Mouse (Mus musculus) retina, postnatal 1 day (tissue): ENCODE results near the gene 2610507B11Rik.

Source experiments
- DNase-seq: peaks from one replicate; pipeline ENCODE4 v3.0.0-alpha.2; 2012

Gene 2610507B11Rik

DNA sequence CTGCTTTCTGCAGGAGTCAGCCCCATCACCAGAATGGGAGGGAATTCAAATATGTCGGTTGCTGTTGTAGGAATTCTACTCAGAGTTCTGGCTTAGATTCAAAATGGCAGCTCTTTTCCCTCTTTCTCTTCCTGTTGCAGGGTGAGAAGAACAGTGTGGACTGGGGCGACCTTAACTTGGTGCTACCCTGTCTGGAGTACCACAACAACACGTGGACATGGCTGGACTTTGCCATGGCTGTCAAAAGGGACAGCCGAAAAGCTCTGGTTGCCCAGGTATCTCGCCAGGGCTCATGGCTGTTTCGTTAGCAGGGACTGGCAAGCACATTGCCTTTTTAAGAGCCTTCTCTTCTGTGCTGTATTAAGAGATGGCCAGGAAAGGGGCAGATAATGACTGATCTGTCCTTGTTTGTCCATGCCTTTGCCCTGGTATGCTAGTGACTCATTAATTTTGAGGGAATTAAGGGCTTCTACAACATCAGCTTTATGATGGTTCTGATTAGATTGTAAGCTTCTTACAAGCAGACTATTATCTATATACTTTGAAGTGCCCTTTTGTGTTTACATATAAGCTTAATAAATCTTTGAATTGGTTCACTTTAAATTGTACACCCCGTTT lies 27.7 kb downstream of the 2610507B11Rik start:
- DNase-seq, result no peak

DNA sequence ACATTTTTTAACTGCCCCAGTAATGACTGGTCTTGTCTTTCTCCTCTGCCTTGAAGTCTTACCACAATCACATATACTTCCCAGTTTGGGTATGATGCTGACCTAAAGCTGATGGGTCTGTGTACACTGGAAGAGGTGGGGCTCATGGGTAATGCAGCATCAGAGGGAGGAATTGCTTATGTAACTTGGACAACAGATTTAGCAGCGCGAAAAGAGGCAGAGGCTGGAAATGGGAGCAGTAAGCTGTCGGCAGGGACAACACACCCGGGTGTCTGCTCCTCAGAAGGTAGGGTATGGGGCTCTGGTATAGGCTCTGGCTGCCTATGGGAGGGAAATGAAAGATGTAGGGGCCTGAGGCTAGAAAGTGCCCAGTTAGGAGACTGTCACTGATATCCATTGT lies 29.1 kb downstream of the 2610507B11Rik start, which contains the start of gene BC030499:
Gene BC030499, plus strand, starts transcription at position 188 of the 400 bp plus-strand sequence.
- no peak for DNase-seq

DNA sequence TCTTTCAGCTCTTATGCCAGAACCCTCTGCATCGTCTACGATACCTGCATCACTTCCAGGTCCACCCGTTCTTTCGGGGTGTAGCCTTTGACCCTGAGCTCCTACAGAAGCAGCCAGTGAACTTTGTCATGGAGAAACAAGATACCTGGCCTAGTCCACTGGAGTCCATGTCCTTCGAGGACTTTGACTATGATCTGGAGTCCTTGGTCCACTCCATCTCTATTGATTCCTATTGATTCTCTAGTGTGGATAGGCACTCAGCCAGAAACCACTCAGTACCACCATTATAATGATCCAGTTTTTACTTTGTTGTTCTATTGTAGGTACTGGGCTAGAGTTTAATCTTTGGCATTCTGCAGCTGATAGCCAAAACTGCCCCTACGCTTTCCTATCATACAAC lies 33.0 kb downstream of the 2610507B11Rik start:
- DNase-seq, result no peak

DNA sequence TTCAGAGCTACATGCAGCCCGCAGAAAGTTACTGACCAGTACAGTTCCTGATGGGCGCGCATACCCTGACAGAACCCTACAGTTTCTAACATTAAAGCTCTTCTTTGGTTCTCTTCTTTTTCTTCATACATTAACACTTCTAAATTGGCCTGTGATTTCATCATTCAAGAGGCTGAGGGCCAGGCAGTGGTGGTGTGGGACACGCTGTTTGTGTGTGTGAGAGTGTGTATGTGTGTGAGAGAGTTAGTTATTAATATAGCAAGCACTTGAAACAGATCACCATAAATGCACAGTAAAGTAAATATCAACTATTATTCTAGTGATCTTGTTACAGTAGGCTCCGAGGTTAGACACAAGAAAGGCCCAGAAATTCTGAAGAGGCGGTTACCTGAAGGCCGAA lies 39.4 kb downstream of the 2610507B11Rik start:
- no peak for DNase-seq

DNA sequence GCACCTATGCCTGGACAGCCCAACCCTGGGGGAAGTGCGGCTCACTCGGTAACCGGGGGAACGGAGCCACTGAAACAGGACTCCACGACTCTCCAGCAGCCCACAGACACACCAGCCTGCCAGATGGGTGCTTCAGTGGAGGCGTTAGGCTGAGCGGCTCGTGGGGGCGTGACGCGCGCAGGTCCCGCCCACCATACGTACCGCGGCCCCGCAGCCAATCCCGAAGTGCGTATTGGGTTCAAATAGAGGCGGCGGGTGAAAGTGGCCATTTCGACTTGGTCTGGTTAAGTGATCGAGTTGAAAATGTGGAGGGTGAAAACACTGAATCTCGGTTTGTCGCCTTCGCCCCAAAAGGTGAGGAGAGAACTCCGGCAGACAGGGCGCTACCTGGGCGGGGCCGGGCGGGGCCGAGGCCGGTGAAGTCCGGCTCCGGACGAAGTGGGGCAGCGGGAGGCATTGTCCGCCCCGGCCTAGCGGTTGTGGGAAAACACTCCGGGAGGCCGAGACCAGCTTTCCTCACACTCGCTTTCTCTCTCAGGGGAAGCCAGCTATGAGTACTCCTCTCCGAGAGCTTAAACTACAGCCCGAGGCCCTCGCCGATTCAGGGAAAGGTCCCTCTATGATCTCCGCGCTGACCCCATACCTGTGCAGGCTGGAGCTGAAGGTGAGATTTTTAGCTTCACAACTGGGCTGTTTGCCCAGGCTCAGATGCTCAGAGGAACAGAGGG lies 40.0 kb downstream of the 2610507B11Rik start, which contains the start of gene Spag5:
Gene Spag5, plus strand, starts transcription at position 173 of the 728 bp plus-strand sequence.
- peak; percentile 94 for DNase-seq

DNA sequence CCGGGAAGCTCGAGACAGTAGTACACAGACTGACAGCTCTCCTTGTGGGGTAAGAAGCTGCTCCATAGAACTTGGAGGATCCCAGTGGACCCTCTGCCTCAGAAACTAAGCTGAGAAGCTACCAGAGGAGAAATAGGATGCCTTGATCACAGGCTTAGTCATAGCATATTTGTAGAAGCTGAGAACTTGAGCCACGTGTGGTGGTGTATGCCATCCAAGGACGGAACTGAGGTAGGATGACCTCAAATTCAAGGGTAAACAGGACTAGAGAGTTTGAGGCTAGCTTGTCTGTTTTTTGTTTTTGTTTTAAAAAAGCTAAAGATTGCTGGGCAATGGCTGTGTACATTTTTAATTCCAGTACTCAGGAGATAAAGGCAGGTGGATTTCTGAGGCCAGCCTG lies 43.7 kb downstream of the 2610507B11Rik start:
- DNase-seq, result no peak

DNA sequence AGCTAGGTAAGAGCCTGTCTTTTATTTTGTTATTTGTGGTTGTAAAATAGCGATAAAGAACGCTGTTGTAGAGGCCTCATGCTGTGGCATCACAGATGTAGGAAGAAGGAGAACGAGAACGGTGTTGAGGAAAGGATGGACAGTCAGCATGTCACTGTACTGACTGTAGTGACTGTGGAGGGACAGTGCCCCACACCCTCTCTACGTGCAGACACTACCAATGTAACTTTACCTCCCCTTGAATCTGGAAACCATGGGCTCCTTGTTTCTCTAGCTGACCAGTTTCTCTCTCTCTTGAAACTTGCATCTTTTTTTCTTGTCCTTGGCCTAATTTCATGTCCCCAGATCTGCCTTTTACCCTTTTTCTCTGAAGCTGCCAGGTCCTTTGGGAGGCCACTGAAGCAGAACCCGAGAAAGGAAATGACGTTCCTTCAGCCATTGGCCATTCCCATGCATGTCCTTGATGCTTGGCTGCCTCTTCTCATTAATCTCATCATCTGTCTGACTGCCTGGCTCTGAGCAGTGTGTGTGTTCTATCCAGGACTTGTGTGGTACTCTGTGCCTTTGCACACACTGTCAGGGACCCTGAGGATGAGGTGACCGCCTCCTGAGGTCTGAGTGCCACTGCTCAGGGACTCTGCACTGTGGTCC lies 49.4 kb downstream of the 2610507B11Rik start:
- DNase-seq, result peak; percentile 68

DNA sequence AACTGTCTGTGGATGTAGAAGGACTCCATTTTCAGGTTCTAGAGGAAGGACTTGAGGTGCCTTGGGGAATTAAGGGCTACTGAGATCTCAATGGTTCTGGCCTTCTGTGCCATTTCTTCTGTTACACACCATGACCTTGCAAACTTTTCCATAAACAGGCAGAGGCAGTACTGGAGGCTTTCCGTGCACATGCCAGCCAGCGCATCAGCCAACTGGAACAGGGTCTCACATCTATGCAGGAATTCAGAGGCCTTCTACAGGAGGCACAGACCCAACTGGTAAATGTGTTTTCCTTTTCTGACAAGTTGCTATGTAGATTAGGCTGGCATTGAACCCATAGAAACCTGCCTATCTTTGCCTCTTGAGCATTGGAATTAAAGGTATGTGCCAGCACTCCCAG lies 52.1 kb downstream of the 2610507B11Rik start:
- no peak for DNase-seq

DNA sequence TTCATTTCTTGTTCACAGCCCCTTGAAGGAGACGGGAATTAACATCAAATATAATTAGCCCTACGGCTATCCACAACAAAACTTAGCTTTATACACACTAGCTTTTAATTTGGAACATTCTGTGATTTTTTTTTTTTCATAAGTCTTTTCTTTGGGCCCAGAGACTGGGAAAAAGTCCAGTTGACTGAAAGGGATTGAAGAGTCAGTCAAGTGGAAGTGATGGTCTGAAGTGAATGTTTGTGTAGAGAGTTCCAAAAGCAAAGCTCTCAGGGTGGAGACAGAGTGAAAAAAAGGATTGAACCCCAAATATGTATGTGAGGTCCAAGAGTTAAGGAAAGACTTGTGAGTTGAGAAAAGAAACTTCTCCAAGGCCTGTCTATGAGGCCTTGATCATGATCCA lies 56.9 kb downstream of the 2610507B11Rik start:
- DNase-seq, result no peak

DNA sequence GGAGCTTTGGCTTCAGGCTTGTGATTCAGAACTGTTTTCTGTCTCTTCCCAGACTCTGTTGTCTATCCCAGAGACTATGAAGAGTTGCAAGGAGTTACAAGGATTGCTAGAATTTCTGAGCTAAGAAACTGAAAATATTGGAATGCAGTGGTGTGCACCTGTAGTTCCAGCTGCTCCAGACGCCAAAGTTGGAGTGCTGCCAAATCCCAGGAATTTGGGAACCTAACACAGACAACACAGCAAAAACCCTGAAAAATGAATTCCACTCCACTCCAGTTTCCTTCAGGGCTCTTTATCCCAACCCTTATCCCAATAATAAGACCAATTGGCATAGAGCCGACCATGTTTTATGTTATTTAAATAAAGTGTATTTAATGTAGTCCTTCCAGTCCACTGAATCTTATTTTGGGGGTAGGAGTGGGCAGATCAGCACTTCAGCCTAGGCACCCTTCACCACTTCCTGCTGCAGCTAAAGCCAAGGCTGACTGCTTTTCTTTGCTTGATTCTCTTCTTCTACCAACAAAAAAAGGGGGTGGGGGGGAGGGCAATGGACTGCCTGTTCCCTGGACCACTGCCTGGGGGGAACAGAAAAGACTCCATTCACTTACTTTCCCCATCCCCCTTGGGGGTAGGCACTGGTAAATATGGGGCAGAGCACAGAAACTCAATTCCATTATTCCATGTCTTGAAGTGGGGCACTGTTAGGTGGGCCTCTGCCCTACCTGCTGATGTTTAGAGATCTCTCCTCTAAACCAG lies 60.7 kb downstream of the 2610507B11Rik start:
- no peak for DNase-seq

DNA sequence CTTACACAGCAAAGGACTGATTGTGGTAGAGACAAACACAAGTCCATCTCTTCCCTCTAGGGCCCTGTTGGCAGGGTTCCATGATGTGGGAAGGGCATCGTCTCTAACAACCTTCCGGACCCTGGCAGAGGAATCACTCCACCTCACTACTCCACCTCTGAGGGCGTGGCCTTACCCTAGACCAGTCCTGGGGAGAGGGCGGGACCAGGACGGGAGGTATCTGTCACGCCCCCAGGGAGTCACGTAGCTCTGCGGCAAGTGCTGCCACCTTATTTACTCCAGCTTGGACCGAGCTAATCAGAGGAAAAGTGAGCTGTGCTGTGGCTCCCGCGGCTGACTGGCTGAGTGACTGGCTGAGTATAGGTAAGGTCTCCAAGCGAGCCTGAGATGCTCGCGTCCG lies 61.3 kb downstream of the 2610507B11Rik start, which contains the start of gene Aldoc:
Gene Aldoc, plus strand, starts transcription at position 109 of the 400 bp plus-strand sequence.
- peak; percentile 83 for DNase-seq

DNA sequence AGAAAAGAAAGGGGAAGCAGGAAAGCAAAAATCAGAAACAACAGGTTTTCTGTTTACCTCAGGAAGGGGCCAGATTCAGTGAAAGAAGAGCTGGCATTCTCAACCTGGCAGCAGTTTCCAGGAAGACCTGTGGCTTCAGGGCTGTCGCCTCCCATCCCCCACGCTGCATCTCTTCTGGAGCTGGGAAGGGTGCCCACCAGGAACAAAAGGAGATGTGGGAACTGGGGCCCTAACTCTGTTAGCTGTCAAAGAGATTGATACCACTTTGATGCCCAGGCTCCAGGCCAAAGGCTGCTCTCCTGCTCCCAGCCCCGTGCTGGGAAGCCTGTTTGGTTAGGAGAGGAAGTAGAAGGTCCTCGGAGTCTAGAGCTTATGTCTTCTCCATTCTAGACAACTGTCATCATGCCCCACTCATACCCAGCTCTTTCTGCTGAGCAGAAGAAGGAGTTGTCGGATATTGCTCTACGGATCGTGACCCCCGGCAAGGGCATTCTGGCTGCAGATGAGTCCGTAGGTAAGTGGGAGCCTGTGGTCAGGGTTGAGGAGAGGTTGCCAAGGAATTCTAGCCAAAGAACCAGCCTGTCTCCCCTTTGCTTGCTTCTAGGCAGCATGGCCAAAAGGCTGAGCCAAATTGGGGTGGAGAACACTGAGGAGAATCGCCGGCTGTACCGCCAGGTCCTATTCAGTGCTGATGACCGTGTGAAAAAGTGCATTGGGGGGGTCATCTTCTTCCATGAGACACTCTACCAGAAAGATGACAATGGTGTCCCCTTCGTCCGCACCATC lies 62.6 kb downstream of the 2610507B11Rik start:
- DNase-seq, result no peak

DNA sequence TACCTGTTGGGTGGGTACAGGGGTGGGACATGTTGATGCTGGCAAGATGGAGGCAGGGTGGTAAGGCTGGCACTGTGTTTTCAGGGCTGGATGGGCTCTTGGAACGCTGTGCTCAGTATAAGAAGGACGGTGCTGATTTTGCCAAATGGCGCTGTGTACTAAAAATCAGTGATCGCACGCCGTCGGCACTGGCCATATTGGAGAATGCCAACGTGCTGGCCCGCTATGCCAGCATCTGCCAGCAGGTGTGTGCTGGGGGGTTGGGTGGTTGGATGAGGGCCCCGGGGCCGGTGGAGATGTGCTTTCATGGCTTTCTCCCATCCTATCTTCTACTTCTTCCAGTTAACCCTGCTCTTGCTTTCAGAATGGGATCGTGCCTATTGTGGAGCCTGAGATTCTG lies 63.4 kb downstream of the 2610507B11Rik start:
- DNase-seq, result no peak

DNA sequence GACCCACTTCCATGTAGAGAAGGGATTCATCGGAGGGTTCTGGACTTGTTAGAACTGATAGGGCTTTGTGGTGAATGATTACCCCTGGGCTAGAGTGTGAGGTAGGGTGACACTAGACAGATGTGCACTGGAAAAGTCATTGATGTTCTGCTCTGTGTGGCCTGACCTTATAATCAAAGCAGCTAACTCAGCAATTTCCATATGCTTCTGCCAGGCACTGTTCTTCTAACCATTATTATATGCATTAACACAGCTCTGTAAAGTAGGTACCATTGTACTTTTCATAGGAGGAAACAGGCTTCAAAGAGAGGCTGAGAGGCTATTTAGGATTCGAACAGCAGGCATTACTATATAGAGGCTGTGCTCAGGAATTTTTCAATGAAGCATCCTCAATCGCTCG lies 65.7 kb downstream of the 2610507B11Rik start:
- no peak for DNase-seq

DNA sequence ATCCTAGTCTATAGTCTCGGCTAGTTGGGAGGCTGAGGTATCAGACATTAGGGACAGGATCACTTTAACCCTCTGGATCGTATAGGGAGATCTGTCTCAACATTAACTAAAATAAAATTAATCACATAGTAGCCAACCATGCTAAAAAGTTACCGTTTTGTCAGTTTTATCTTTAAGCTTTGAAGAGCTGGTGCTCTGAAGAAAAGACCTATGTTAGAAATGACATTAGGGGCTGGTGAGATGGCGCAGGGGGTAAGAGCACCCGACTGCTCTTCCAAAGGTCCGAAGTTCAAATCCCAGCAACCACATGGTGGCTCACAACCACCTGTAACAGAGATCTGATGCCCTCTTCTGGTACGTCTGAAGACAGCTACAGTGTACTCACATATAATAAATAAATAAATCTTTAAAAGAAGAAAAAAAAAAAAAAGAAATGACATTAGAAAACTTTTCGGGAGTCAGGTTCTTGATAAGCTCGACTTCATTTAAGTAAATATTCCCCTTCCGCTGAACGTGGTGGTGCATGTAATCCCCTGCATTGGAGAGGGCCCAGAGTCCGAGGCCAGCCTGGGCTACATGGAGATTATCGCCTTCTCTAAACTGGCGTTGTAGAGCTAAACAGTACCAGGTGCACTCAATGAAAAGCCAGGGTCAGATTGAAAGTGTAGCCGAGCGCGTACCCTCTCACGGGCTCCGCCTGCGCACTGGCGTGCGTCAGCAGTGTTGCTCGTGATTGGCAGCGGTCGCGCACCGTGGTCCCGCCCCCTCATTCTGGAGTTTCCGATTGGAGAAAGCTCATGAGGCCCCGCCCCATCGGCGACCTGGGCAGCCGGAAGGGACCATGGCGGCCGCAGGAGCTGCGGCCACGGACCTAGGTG lies 66.3 kb downstream of the 2610507B11Rik start, which contains the start of gene Pigs:
Gene Pigs, plus strand, starts transcription at position 782 of the 878 bp plus-strand sequence.
- peak; percentile 96 for DNase-seq

DNA sequence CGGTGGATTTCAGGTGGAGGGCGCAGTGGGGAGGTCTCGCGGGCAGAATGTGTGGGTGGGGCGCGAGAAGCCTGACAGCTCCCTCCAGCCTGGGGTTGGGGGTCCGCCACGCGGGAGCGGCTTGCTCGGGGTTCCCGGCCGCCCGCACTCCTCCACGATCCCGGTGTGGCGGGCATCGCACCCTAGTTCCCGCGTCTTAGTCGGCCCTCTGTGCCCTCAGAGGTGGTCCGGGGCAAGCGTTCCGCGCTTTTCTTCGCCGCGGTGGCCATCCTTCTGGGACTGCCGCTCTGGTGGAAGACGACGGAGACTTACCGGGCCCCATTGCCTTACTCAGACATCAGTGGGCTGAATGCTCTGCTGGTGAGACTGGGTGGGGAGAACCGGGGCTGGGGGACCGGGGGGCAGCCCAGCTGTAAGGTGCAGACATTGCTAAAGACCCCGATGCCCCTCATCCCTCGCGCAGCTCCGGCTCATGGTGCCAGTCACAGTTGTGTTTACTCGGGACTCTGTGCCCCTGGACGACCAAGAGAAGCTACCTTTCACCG lies 67.0 kb downstream of the 2610507B11Rik start:
- no peak for DNase-seq

DNA sequence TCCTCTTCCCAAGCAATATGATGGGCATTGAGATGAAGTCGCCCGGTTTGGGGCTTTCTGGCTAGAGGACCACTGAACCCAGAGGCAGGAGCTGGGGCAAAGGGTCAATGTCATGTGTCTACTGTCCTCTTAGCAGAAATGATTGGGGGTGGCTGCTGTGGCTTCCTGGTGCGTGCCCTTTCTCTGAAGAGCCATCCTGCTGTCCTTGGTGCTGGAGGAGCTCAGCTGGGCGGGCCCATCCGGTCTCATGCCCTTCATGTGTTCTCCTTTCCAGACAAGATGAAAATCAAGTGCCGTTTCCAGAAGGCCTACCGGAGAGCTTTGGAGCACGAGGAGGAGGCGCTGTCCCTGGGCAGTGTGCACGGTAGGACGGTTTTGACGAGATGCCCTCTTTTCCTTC lies 71.1 kb downstream of the 2610507B11Rik start:
- no peak for DNase-seq

DNA sequence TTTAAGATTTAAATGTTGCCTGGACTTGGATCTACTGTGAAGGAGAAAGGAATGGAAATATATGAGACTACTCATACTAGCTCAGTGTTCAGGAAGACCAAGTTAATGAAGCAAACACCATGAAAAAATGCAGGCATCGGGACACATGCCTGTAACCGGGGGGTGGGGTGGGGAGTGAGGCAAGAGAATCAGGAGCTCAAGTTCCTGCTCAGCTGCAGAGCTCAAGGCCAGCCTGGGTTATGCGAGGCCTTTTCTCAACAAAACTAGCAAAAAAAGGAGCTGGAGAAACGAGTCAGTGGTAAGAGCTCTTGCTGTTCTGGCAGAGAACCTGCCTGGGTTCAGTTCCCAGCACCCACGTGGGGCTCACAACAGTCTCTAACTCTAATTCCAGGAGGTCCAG lies 72.4 kb downstream of the 2610507B11Rik start:
- no peak for DNase-seq

DNA sequence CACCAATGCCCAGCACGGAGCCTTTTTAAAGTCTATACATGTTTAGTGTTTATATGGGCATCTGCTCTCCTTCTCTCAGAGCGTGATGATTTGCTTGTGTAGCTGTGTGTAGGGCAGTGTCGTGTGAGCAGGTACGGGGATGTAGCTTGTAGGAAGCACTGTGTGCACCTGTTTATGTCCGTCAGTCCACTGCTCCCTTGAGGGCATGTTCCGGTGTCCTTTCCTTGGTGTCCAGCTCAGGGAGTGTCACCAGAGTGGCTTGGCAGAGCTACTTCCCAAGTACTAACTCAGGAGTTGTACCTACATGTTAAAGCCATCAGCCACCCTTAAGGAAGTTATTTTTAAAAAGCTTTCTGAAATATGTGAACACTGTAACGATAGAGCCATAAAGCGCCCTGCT lies 75.5 kb downstream of the 2610507B11Rik start:
- no peak for DNase-seq
